Mouse (Mus musculus) adrenal gland, postnatal 14 days (tissue): ENCODE measurements around the gene Mok. TPM values are rescaled to one million over a fixed set of nuclear protein-coding genes. Genes with fewer than 3 reads are reported as not detected.
A peak's percentile ranks its signal among the peaks of the same experiment; 100 is the strongest.

Experiments
- DNase-seq: peaks from one replicate; pipeline ENCODE4 v3.0.0; 2021; ENCODE audit warnings: mixed read lengths
- long read RNA-seq, 2 experiments: library from polyadenylated mRNA; stranded (forward); transcript quantifications; one replicate each; pipeline ENCODE4 v2.0.0; 2021
- total RNA-seq: library from RNA; stranded (reverse); gene quantifications from 2 replicates; pipeline ENCODE4 v1.2.3, GENCODE M21; 2021

Mok gene
- total RNA-seq = 0.93 and 1.9 TPM in 2 replicates
- long read RNA-seq, experiment 1, partial matches to known transcripts = 0 of 2 reads
- long read RNA-seq, experiment 1, other reads (novel, unspliced or antisense) = 2 of 2 reads
- long read RNA-seq, experiment 2, partial matches to known transcripts = 0 of 4 reads
- long read RNA-seq, experiment 2, other reads (novel, unspliced or antisense) = 4 of 4 reads

DNA sequence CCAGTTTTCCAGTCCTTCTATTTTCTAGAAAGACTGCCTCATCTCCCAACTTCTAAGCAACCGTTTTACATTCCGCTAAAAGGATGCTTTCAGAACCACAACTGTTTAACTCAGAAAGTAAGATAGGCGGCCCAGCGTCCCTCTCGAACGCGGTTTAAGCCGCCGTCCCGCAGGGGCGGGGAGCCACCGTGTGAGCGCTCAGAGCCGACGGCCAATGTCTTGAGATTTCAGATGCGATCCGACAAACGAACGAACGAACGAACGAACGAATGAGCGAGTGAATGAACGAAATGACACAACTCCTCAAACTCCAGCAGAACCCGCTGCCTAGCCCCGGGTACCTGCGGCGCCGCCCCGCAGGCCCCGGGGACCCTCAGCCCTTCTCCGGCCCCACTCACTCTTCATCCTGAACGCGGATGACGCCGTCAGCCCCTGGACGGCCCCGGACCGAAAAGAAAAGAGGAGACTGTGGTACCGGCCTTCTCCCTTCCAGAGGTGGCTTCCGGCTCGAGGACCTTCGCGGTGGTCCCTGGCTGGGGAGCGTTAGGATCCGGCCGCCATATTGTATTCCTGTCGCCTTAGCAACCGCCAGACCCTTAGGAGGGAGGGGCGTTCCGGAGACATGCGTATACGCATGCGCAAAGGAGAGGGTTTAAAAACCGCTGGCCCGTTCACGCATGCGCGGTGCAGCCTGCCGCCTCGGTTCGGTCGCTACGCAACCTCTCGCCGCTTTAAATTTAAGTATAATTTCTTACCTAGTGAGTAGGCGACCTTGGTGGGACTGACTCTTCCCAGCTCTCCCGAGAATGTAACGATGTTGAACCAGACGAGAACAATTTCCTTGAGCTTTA, at the start of gene Mok:
Mok (minus strand) TSS at position 592 of the 851 bp plus-strand sequence.
- DNase-seq = peak; percentile 98

DNA sequence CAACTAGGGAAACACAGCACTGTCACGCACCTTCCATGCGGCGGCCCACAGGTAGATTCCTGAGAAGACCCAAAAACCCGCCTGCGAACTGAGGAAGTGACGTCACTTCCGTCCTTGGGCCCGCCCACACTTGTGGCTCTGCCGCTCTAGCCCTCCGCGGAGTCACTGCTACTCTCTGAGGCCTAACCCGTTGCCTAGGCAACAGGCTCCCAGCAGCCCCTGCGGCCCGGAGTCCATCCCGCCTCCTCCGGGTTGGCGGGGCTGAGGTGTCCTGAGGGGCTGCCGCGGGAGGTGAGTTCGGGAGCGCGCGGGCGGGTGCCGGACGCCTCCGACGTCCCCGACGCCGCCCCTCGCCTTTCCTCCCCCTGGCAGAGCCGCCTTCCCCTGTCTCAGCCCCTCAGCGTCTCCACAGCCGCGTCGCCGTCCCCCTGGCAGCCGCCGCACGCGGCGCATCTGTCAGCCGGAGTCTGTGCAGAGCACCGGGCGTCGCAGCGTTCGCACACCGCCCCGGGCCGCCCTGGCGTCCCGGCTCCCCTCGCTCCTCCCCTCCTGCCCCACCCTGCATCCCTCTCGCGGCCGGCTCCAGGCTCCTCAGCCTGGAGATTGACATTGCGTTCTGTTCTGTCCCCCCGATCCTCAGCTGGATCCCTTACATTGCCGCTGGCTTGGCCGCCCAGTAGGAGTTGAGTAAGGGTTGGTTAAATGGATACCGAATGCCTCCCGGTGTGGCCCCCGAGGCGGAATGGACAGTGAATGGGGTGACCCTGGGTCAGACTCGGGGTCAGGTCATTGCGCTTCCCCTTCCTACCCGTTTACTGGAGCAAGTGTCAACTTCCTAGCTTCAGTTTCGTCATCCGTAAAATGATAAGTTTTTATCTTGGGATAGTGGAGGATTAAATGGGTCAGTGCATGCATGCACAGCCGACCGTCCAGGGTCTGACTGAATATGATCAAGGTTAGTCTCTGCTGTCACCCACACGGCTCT, 48.6 kb upstream of the Mok start, which contains the start of the genes Cinp and Tecpr2:
Cinp (minus strand) TSS at position 110 of the 985 bp plus-strand sequence.
Tecpr2 (plus strand) TSS at position 229 of the 985 bp plus-strand sequence.
- peak; percentile 98 for DNase-seq

DNA sequence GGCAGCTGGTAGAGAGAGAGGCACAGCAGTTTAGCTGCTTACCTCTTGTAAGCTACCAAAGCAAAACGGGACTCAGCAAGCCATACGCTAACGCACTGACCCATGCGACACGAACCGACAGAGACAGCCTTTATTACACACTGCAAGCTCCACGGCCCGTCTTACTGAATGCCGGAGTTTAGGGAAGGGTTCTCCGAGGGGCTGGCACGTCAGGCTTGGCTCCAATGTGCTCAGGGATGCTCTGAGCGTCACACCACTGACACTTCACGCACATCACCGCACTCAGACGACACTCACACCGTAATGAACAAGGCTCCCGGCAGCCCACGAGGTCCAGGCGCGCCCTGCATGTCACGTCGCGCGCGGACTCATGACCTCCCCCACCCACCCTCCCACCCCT, 47.9 kb upstream of the Mok start:
- DNase-seq = no peak

DNA sequence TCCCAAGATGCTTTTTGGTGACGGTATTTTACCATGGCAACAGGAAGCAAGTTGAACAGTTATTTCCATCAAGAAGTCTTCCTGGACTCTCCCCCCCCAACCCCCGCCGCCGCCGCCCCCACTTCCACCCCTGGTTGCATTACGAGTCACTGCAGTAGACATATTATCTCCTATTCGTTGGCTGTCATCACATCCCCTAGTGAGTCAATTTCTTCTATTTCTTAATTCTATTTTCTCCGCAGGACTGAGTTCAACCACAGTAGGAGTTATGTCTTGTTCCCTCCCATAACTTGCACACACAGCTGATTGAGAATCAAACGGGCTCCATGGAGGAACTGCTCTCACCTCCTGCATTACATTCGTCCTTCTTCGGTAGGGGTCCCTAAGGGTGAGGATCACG, 47.4 kb upstream of the Mok start:
- no peak for DNase-seq

DNA sequence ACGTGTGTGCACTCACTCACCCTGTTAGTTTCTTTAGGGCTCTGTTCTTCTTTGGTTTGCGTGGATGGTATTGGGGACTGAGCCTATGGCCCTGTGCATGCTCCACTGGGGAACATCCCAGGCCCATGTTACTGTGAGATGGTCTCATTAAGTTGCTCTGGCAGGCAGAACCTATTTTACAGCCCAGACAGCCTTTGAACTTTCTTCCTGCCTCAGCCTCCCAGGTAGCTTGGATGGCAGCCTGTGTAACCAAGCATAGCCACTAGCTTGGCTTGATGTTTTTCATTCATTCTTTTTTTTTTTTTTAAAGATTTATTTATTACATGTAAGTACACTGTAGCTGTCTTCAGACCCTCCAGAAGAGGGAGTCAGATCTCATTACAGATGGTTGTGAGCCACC, 44.5 kb upstream of the Mok start:
- no peak for DNase-seq

DNA sequence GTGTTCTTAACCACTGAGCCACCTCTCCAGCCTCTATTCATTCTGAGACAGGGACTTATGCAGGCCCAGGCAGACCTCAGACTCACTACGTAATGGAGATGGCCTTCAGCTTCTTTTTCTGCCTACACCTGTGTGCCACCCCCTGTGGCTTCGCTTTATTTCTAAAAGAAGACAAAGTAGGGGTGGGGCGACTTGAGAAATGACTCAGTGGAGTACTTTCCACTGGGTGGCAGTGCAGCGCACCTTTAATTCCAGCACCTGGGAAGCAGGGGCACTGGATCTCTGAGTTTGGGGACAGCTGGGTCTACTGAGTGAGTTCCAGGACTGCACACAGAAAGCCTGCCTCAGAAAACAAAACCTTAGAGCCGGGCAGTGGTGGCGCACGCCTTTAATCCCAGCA, 41.6 kb upstream of the Mok start:
- no peak for DNase-seq

DNA sequence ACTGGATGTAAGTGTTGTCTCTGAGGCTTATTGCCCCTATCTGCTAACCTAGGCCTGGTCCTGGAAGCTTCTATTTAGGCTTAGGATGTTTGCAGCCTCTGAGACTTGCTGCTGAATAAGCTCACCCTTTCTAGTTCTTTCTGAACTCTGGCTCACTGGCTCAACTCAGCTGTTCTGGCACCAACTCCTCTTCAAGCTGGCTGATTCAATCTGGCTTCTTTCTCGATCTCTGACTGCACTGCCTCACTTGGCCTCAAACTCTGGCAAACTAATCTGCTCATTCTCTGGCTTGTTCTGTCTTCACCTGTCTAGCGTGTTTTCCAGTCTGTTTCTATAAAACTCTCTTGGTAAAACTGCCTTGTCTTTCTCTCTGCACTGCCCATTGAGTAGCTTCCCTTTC, 34.6 kb upstream of the Mok start:
- no peak for DNase-seq

DNA sequence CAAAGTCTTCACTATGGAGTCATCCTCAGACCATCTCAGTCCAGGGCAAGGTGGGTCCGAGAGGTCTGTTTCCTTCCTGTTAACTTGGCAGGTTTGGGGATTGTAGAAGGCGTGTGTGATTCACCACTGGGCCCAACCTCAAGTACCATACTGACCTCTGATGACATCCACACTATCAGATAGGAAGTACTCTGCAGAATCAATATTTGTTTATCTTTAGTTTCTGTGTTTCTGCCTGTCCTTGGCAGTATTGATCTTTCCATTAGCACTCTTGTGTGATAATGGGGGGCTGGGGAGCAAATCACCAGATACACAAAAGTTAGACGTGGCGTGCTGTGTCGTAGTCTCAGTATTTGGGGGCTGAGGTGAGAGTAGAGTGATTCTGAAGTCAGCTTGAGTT, 30.5 kb upstream of the Mok start:
- no peak for DNase-seq

DNA sequence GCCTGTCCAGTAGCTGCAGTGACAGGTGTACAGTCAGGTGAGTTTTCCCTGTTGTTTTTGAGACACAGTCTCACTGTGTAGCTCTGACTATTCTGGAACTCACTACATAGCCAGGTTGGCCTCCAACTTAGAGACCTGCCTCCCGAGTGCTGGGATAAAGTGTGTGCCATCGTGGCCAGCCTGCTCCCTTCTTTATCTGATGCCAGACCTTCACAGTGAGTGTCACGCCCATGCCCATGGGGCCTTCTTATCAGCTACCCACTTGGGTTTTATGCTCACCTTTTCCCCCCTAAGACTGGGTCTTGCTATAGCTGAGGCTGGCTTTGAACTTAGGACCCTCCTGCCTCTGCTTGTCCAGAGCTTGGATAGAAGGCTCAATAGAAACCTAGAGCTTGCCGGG, 29.4 kb upstream of the Mok start:
- DNase-seq = no peak

DNA sequence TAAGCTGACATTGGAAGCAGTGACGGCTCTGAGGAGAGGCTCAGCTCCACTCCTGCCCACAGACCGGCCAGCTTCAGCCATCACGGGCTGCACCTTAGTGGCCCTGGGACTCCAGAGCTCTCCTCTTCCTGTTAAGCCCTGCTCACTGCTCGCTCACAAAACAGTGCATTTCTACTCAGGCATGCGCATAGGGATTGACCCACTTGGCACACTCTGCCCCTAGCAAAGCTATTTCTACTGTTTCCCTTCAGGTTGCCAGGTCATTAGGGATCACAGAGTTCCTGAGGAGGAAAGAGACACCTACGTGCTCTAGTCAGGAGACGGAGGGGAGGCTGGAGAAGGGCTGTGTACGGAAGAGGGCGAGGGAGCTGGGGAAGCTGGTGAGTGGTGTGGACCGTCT, 25.2 kb upstream of the Mok start:
- peak; percentile 40 for DNase-seq

DNA sequence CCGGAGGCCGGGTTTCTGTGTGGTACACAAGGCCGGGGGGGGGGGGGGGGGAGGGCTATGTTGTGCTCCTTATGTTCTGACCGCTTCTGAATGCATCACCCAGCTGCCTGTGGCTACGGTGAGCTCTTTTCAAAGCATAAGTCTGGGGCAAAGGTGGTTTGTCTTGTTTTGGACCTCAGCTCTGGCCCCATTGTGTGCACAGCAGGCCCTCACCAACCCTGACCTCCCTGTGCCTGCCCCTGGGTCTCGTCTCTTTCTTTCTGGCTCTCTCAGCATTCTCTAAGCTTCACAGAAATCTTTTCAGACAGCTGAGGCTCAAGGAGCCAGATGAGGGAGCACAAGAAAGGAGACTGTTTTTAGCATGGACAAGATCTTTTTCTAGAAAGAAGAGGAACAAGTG, 24.8 kb upstream of the Mok start:
- DNase-seq = no peak

DNA sequence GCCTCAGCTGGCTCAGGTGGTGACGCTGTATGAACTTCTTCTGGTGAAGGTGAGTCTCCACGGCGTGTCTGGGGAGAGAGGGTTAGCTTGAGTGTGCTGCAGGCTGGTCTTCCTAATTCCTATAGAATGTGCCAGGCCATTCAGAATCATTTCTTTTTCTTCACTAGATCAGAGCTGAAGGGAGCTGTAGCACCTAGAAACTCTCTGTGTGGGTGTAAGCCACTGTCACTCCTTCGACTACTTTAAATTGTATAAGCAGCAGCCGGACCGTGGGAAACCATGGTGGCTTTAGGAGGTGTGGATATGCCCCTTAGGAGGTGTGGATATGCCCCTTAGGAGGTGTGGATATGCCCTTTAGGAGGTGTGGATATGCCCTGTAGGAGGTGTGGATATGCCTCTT, 23.3 kb upstream of the Mok start:
- no peak for DNase-seq

DNA sequence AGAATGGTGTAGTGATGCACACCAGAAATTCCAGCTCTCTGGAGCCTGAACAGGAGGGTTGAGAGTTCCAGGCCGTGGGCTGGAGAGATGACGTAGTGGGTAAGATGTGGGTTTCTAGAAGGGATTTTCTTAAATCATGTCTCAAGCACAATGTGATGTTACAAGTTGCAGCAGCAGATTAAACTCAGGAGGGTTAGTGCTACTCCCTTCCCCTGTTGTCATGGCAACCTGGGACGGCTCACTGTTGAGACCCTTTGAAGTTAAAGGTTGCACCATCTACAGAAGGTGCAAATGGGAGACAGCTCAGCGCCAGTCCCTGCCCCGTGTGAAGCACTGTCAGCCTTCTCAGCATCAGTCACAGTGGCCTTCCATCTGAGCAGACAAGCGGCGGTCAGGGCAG, 20.5 kb upstream of the Mok start:
- DNase-seq = no peak

DNA sequence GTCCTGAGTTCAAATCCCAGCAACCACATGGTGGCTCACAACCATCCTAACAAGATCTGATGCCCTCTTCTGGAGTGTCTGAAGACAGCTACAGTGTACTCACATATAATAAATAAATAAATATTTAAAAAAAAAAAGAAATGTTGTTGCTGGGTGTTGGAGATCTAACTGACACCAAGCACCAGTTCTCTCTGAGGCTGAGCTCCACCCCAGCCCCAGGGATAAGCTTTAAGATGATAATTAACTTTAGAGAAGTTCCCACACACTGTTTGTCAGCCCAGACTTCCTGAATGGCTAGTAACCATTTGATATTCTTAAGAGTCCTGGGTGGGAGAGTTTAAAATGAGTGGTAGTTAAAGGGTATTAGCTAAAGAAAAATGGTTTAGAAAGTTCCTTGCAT, 19.6 kb upstream of the Mok start:
- no peak for DNase-seq

DNA sequence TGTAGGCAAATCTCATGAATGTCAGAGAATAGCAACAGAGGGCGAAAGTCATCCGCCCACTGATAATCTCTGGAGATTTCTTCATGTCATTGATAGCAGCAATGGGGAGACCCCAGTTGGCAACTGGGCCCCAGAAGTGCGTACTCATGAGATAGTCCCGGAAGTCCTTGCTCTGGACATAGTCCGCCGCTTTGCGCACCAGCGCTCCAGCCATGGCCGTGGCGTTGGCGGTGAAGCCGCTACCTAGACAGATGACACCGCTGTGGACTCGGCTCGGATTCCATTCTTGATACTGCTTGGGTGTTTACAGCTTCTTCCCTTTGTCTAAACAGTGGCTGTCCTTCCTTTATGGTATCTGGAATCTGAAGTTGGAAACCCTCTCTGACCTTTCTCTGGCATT, 17.9 kb upstream of the Mok start:
- DNase-seq = peak; percentile 42

DNA sequence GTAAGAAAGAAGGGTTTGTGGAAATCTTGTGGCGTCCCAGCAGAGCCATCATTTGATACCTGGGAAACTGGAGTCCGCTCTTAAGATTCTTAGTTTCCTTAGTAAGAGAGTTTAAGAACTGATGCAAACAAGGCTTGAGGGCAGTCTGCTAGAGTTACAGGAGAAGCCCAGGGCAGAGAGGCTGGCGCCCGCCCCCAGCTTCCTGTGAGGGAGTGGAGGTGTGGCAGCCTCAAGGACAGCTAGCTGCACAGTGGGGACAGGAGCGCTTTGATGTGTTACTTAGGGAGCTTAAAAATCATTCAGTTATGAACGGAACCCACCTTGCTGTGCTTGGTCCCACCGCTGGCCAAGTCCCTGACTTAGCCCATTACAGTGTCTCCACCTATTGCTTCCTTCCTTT, 16.5 kb upstream of the Mok start:
- peak; percentile 64 for DNase-seq

DNA sequence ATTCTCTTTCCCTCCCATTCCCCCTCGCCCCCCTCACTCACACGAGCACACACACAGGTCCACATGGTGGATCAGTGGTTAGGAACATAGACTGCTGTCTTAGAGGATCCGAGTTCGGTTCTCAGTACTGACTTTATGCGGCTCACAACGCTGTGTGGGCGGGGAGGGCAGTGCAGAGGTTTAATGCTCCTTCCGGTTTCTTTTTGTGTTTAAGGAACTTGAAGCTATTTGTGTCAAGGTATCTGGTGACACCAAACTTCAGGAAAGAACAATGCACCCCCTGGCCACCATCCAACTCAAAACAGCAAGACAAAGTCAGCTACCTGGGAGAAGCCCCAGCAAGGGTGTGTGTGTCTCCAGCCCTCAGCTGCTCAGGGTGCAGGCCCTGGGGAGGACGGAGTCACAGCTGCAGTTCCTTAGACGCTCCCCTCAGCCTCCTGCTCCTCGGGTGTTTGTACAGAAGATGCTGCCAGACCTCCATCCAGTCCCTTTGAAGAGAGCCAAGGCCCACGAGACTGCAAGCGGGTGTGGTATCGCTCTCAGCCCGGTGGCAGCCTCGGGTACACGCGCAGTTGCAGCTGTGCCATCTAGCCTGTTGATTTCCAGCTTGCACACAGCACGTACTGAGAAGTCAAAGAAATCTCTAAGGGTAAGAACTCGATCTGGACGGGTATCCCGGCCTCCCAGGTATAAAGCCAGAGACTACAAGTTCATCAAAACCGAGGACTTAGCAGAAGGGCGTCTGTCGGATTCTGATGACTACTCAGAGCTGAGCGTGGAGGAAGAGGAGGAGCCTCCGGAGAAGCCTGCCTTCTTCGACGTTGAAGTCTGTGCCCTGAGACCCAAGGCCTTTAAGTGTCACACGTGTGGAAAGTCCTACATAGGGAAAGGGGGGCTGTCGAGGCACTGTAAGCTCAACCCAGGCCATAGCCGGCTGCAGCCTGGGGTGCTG, 14.3 kb upstream of the Mok start:
- no peak for DNase-seq

DNA sequence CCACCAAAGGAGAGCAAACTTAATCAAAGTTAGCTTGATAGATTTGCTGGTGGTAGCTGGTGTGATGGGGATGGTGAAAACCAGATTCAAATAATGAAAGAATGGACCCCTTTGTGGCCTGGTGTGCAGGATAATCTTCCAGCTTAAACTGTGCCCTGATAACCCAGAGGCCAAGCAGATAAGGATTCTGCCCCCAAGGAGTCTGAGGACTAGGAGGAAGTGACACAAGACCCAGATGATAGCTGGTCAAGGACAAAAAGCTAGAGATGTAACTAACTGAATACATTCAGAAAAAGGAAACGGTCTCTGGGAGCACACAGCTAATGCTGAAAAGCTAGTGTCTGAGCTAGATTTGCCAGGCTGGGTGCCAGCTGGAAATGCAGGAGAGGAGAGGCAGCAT, 11.2 kb upstream of the Mok start:
- DNase-seq = no peak

DNA sequence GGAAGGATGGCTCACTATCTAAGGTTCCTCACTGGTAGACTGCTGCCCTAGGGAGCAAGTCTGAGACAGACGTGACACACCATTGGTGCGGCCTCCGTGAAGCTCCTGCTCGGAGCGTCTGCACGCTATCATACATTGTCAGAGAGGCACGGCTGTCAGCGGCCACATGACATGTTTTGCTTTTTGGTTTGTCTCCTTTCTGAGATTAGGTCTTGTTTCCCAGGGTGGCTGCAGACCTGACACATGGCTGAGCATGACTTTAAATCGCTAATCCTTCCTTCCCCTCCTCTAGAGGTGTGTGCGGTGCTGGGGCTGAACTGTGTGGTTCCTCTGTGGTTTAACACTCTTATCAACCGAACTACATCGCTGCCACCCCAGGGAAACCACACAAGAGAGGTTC, 10.7 kb upstream of the Mok start:
- DNase-seq = peak; percentile 55

DNA sequence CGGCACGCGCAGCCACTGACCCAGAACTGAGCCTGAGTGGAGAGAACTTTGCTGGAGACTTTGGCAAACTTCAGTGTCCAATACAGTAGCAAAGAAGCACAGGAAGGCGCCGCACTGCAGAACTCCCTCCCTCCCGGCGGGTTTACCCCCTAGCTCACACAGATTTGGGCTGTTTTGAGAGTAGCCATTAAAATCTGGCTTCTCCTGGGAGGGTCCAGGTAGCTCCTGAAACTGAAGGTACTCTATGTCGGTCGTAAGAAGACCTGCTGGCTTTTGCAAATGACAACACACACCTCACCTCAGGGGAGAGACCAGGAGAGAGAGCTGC, 10.2 kb upstream of the Mok start:
- no peak for DNase-seq
